In the genomic region with DNA sequence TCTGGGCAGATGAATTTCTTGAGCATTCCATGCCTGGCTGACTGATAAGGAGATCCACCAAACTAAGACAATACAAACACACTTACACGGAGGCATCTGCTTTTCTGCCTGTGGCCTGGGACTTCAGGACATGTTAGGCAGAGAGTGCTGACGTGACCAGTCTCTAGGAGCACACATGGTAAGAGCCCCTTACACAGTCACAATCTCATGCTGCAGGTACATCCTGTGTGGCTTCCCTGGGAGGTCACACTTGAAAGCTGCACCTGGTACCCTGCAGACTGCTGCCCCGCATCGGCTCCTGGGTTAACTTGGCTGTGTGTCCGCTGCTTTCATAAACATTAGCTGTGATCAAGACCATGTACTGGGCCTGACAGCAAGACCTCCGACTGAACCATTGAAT, we compare ENCODE assay signal across 27 mouse cellular contexts. TPM values are rescaled to one million over a fixed set of nuclear protein-coding genes. Genes with fewer than 3 reads are reported as not detected.
DNase-seq lines count a peak whose midpoint lies in the region; ATAC-seq and TF ChIP-seq lines count a peak whose summit lies in the region.
"Had no signal": no experiment of that assay in that cellular context is flagged by ENCODE, and none has a peak within 500 bp of the region (broad histone marks: within the 10 kb centered on the region; RNA-seq: fewer than 3 reads in every experiment).

No protein-coding gene starts in this region.

- no peak for DNase-seq in layer of hippocampus, adult 2 months (ENCODE audit: low spot score in 2 of 2)
- DNase-seq in layer of hippocampus, adult 18-20 months (ENCODE audit: low spot score in 2 of 2) = no peak
- peak; percentile 26 for DNase-seq in thymus, postnatal 0 days (ENCODE audit: low spot score)
- no peak for DNase-seq in thymus, postnatal 36 days
- DNase-seq in thymus, postnatal 4 days = peak; percentile 21
- no peak for DNase-seq in ovary, postnatal 14 days (ENCODE audit: low spot score)
- no peak for DNase-seq in kidney, adult 8-10 months
- DNase-seq: adrenal gland, postnatal 10 days; adrenal gland, postnatal 36 days; cerebellum, adult 18-20 months; cerebellum, adult 9-10 months; cerebellum, postnatal 25 days; embryo, embryonic 11 days; gastrocnemius, postnatal 10 days; gastrocnemius, postnatal 36 days; heart, adult 2 months had no signal

- peak overlapping the region; percentile 82 for H3K27ac ChIP-seq in layer of hippocampus, adult 2 months
- H3K27ac ChIP-seq: embryonic facial prominence, embryonic 10.5 days; embryonic facial prominence, embryonic 13.5 days; forebrain, embryonic 12.5 days; forebrain, embryonic 15.5 days; heart, adult 2 months; heart, embryonic 10.5 days; heart, embryonic 13.5 days; hindbrain, embryonic 10.5 days; hindbrain, embryonic 13.5 days had no signal

- peak; percentile 78 to 79 for ATAC-seq in hematopoietic stem cell, adult 5-6 weeks (replicated peaks in 1 of 2; ENCODE audit: insufficient read depth in 1 of 2, low FRiP score in 2 of 2, low TSS enrichment in 1 of 2, low read depth in 1 of 2, poor library complexity in 2 of 2, severe bottlenecking in 2 of 2)
- ATAC-seq: forebrain, embryonic 15.5 days; hindbrain, embryonic 16.5 days had no signal

- no peak for TF ChIP-seq CTCF in layer of hippocampus, adult 2 months (conservative IDR thresholded peaks at IDR 0.05)

- H3K4me3 ChIP-seq in layer of hippocampus, adult 2 months = no peak overlapping the region
- H3K4me3 ChIP-seq: embryonic facial prominence, embryonic 10.5 days; embryonic facial prominence, embryonic 13.5 days; erythroblast, embryonic 14.5 days; forebrain, embryonic 12.5 days; forebrain, embryonic 15.5 days; heart, adult 2 months; heart, embryonic 10.5 days; heart, embryonic 13.5 days; hindbrain, embryonic 10.5 days; hindbrain, embryonic 13.5 days had no signal

RNA-seq across cellular contexts. Expression of gene Man1c1, which starts 59.7 kb away (rescaled TPM):
- total RNA-seq in layer of hippocampus, adult 2 months (2021) = 10 to 100 TPM; 22.1 to 25.1 TPM
- 10 to 100 TPM; 24.1 to 26.7 TPM for total RNA-seq in layer of hippocampus, adult 18-20 months (2021)
- 0.91 and 1.2 TPM in 2 replicates for polyA plus RNA-seq in thymus, postnatal 0 days (2015; fragmentation: Nextera tagmentation; extraction: Ambion mirVana)
- total RNA-seq in hematopoietic stem cell, adult 5-6 weeks (2017) = 4.4 and 7.5 TPM in 2 replicates

Comparison
In these comparisons a context has a peak if more than half of its experiments do, and no peak if none do; other contexts are left out.
1. DNase-seq: peak in thymus, postnatal 0 days (single experiment) and thymus, postnatal 4 days (single experiment); none in layer of hippocampus, adult 2 months (0 of 2), layer of hippocampus, adult 18-20 months (0 of 2), thymus, postnatal 36 days (0 of 2), ovary, postnatal 14 days (single experiment) and kidney, adult 8-10 months (0 of 2).